Mouse (Mus musculus) myocyte (in vitro differentiated cells): ENCODE data around the gene Numb. TPM values are rescaled to one million over a fixed set of nuclear protein-coding genes. Genes with fewer than 3 reads are reported as not detected.

ENCODE experiments used
- H3K27me3 ChIP-seq: one replicate; pipeline ENCODE4 v1.6.1; 2011; ENCODE audit not compliant: control insufficient read depth, insufficient read depth, insufficient read length
- H3K36me3 ChIP-seq: one replicate; pipeline ENCODE4 v1.6.1; 2011; ENCODE audit not compliant: control insufficient read depth, insufficient read depth
- H3K4me2 ChIP-seq: one replicate; pipeline ENCODE4 v1.6.1; 2011; ENCODE audit warnings: low read depth, control low read depth
- H3K4me3 ChIP-seq: one replicate; pipeline ENCODE4 v1.5.1; 2011; ENCODE audit warnings: mild to moderate bottlenecking, control low read depth, moderate library complexity
- H3K79me2 ChIP-seq: one replicate; pipeline ENCODE4 v1.6.1; 2011; ENCODE audit not compliant: control insufficient read depth, insufficient read depth
- H3ac ChIP-seq: one replicate; pipeline ENCODE4 v1.6.1; 2011; ENCODE audit not compliant: control insufficient read depth, insufficient read length
- CEBPB ChIP-seq: IDR thresholded peaks from 2 replicates; pipeline ENCODE4 v1.6.1; 2011; ENCODE audit warnings: mild to moderate bottlenecking, moderate library complexity; ENCODE audit not compliant: poor library complexity, insufficient read depth, severe bottlenecking
- E2F4 ChIP-seq: IDR thresholded peaks from one replicate; pipeline ENCODE4 v1.6.1; 2011; ENCODE audit warnings: mild to moderate bottlenecking, control low read depth, moderate library complexity; ENCODE audit not compliant: insufficient read depth
- MAX ChIP-seq: IDR thresholded peaks from one replicate; pipeline ENCODE4 v1.6.1; 2011; ENCODE audit warnings: low read depth, mild to moderate bottlenecking, control low read depth
- MYOD1 ChIP-seq, 3 experiments: IDR thresholded peaks; one replicate each; pipeline ENCODE4 v1.6.1; 2011; ENCODE audit warnings: control low read depth in 2 of 3, low read depth in 2 of 3, mild to moderate bottlenecking in 2 of 3, moderate library complexity in 1 of 3; ENCODE audit not compliant: insufficient read length in 2 of 3, control insufficient read depth in 1 of 3
- MYOG ChIP-seq, 3 experiments: IDR thresholded peaks; one replicate each; pipeline ENCODE4 v1.6.1; 2011; ENCODE audit warnings: control low read depth in 2 of 3, low read depth in 2 of 3, mild to moderate bottlenecking in 2 of 3; ENCODE audit not compliant: insufficient read length in 2 of 3, control insufficient read depth in 1 of 3, insufficient read depth in 1 of 3
- POLR2A ChIP-seq: IDR thresholded peaks from one replicate; pipeline ENCODE4 v1.6.1; 2011; ENCODE audit warnings: low read depth, mild to moderate bottlenecking, control low read depth, moderate library complexity; ENCODE audit not compliant: insufficient read length
- POLR2AphosphoS2 ChIP-seq: IDR thresholded peaks from one replicate; pipeline ENCODE4 v1.6.1; 2011; ENCODE audit warnings: low read depth, control low read depth; ENCODE audit not compliant: insufficient read length
- REST ChIP-seq: IDR thresholded peaks from one replicate; pipeline ENCODE4 v1.6.1; 2011; ENCODE audit warnings: mild to moderate bottlenecking, control low read depth, moderate library complexity; ENCODE audit not compliant: insufficient read depth, insufficient read length
- SRF ChIP-seq: IDR thresholded peaks from one replicate; pipeline ENCODE4 v1.6.1; 2011; ENCODE audit warnings: low read depth; ENCODE audit not compliant: control insufficient read depth, insufficient read length
- TCF12 ChIP-seq: IDR thresholded peaks from one replicate; pipeline ENCODE4 v1.6.1; 2011; ENCODE audit warnings: mild to moderate bottlenecking, control low read depth; ENCODE audit not compliant: poor library complexity, insufficient read depth, severe bottlenecking
- TCF3 ChIP-seq: IDR thresholded peaks from one replicate; pipeline ENCODE4 v1.6.1; 2011; ENCODE audit warnings: low read depth, control low read depth; ENCODE audit not compliant: insufficient read length
- USF1 ChIP-seq: IDR thresholded peaks from one replicate; pipeline ENCODE4 v1.6.1; 2011; ENCODE audit warnings: low read depth, mild to moderate bottlenecking, control low read depth, moderate library complexity
- polyA plus RNA-seq: library from polyadenylated mRNA; unstranded; fragments of >200 nt; fragmentation: generic; extraction: Trizol; gene quantifications from one replicate; pipeline ENCODE4 v1.2.1, GENCODE M21; 2012; ENCODE audit warnings: missing spikeins

The Numb gene
- polyA plus RNA-seq, 1 experiment: 10.0 TPM

GRCm38 (mm10) chr12:83880913-83881312 is 40.8 kb downstream of the Numb start:
- TF ChIP-seq E2F4: no peak
- TF ChIP-seq POLR2AphosphoS2: no peak
- no peak for TF ChIP-seq POLR2A
- no peak for TF ChIP-seq USF1
- TF ChIP-seq TCF3: no peak
- TF ChIP-seq MAX: no peak
- TF ChIP-seq SRF: no peak
- no peak for TF ChIP-seq TCF12
- TF ChIP-seq CEBPB: no peak
- no peak for TF ChIP-seq MYOG (IDR thresholded peaks at IDR 0.05; ENCODE audit: control insufficient read depth in 1 of 3, insufficient read depth in 1 of 3, insufficient read length in 2 of 3, low read depth in 2 of 3)
- TF ChIP-seq REST: no peak
- no peak for TF ChIP-seq MYOD1 (IDR thresholded peaks at IDR 0.05; ENCODE audit: control insufficient read depth in 1 of 3, insufficient read length in 2 of 3, low read depth in 2 of 3)
- no peak overlapping the region for H3ac ChIP-seq
- no peaks in the 10 kb centered on the region for H3K36me3 ChIP-seq
- no peak overlapping the region for H3K4me3 ChIP-seq
- H3K27me3 ChIP-seq: no peaks in the 10 kb centered on the region
- no peak overlapping the region for H3K4me2 ChIP-seq
- H3K79me2 ChIP-seq: no peaks in the 10 kb centered on the region

- Histone ChIP-seq H3K36me3 (peaks cover 4% of the 10 kb centered on the region), H3K4me2 (no peak overlapping the region), H3K27me3 (no peaks in the 10 kb centered on the region), H3K4me3 (no peak overlapping the region), H3K79me2 (no peaks in the 10 kb centered on the region), H3ac (no peak overlapping the region)
- TF ChIP-seq USF1 (no peak), POLR2AphosphoS2 (no peak), MYOD1 (IDR thresholded peaks at IDR 0.05; ENCODE audit: control insufficient read depth in 1 of 3, insufficient read length in 2 of 3, low read depth in 2 of 3) (no peak), POLR2A (no peak), E2F4 (no peak), REST (no peak), SRF (no peak), MYOG (IDR thresholded peaks at IDR 0.05; ENCODE audit: control insufficient read depth in 1 of 3, insufficient read depth in 1 of 3, insufficient read length in 2 of 3, low read depth in 2 of 3) (no peak), CEBPB (no peak), TCF3 (no peak), MAX (no peak), TCF12 (no peak)
These were observed 46.6 kb downstream of the Numb start for GRCm38 (mm10) chr12:83875097-83875496.

- Histone ChIP-seq H3K27me3 (no peaks in the 10 kb centered on the region), H3K36me3 (peaks cover 4% of the 10 kb centered on the region), H3K4me3 (no peak overlapping the region), H3ac (no peak overlapping the region), H3K79me2 (no peaks in the 10 kb centered on the region), H3K4me2 (no peak overlapping the region)
- no peak for TF ChIP-seq E2F4
- no peak for TF ChIP-seq POLR2A
- no peak for TF ChIP-seq MYOD1 (IDR thresholded peaks at IDR 0.05; ENCODE audit: control insufficient read depth in 1 of 3, insufficient read length in 2 of 3, low read depth in 2 of 3)
These were observed 47.1 kb downstream of the Numb start for GRCm38 (mm10) chr12:83874597-83874996.

GRCm38 (mm10) chr12:83864501-83864900 is 57.2 kb downstream of the Numb start:
- H3K4me2 ChIP-seq: no peak overlapping the region
- no peaks in the 10 kb centered on the region for H3K36me3 ChIP-seq
- H3K79me2 ChIP-seq: no peaks in the 10 kb centered on the region
- no peak overlapping the region for H3ac ChIP-seq
- no peak for TF ChIP-seq MYOD1 (IDR thresholded peaks at IDR 0.05; ENCODE audit: control insufficient read depth in 1 of 3, insufficient read length in 2 of 3, low read depth in 2 of 3)
- no peak for TF ChIP-seq SRF
- no peak for TF ChIP-seq CEBPB
- TF ChIP-seq USF1: no peak
- TF ChIP-seq POLR2A: no peak
- TF ChIP-seq E2F4: no peak
- TF ChIP-seq TCF3: no peak
- no peak for TF ChIP-seq REST
- no peak for TF ChIP-seq MAX
- no peak for TF ChIP-seq TCF12
- no peaks in the 10 kb centered on the region for H3K27me3 ChIP-seq
- H3K4me3 ChIP-seq: no peak overlapping the region

- TF ChIP-seq USF1 (no peak), REST (no peak), E2F4 (no peak), SRF (no peak), POLR2A (no peak), TCF12 (no peak), POLR2AphosphoS2 (no peak), MAX (no peak), MYOG (IDR thresholded peaks at IDR 0.05; ENCODE audit: control insufficient read depth in 1 of 3, insufficient read depth in 1 of 3, insufficient read length in 2 of 3, low read depth in 2 of 3) (no peak), CEBPB (no peak), TCF3 (no peak), MYOD1 (IDR thresholded peaks at IDR 0.05; ENCODE audit: control insufficient read depth in 1 of 3, insufficient read length in 2 of 3, low read depth in 2 of 3) (no peak)
- Histone ChIP-seq H3ac (no peak overlapping the region), H3K4me3 (no peak overlapping the region), H3K79me2 (no peaks in the 10 kb centered on the region), H3K27me3 (no peaks in the 10 kb centered on the region), H3K4me2 (no peak overlapping the region), H3K36me3 (no peaks in the 10 kb centered on the region)
These were observed 59.9 kb downstream of the Numb start for GRCm38 (mm10) chr12:83861880-83862279.
